Mouse (Mus musculus): Measurements from ENCODE around the gene Rpia.

Gene Rpia

DNA sequence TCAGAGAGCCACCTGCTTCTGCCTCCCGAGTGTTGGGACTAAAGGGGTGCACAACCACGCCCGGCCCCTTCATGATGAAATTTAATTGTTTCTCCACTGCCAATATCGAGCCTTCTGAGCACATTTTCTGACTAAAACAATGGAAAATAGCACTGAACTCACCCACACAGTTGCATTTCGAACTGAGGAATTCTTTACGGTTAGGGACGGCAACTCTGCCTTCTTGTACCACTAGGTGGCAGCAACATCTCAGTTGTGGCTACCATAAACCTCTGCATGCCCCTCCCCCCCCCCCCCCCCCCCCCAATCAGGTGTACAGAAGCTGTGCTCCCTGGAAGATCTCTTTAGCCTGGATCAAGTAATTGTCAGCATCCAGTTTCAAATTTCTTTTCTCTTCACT lies 13.2 kb upstream of the Rpia start:
- DNase-seq (ENCODE audit: low spot score in 2 of 2) = peak; percentile 62 to 73

DNA sequence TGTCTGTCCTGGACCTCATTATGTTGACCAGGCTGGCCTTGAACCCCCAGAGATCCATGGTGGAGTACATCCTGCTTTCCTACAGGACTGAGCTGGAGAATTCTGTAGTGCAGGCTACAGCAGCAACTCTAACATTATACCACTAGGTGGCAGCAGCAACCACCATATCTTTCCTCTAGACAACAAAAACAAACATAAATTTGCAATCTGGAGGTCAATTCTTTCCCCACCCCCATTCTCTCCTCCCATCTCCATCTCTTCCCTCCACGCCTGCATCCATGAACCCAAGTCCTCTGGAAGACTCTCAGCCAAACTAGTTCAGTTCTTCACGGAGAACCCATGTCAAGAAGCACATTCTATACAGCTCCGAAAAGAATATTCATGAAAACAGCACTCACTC lies 12.6 kb upstream of the Rpia start:
- peak; percentile 21 to 36 for DNase-seq (ENCODE audit: low spot score in 2 of 2)

DNA sequence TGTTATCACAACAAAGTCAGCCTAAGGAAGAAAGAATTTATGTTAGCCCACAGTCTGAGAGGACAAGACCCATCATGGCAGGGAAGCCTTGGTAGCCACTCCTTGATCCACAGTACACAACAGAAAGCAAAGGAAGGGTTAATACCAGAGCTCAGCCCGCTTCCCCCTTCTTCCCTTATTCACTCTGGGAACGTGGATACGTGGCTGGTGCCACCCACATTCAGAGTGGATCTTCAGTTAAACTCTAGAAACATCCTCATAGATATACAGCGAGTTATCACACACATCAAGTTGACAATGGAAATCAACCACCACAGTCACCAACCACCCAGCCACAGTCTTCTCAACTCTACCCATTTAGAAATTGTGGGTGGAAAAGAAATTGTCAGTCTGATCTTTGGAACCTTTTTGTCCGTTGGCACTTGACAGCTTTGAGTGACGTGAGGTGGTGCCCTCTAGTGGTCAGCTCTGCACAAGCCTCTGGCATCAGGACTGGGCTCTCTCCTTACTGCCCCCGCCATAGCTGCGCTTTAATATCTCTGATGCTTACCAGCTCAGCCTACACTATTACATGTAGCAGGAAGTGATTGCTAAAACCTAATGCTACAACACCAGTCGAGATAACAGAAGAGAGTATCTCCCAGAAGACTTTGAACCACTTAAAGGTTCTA lies 5.7 kb upstream of the Rpia start:
- peak in 1 of 2 experiments; percentile 26 for DNase-seq (ENCODE audit: low spot score in 2 of 2)

DNA sequence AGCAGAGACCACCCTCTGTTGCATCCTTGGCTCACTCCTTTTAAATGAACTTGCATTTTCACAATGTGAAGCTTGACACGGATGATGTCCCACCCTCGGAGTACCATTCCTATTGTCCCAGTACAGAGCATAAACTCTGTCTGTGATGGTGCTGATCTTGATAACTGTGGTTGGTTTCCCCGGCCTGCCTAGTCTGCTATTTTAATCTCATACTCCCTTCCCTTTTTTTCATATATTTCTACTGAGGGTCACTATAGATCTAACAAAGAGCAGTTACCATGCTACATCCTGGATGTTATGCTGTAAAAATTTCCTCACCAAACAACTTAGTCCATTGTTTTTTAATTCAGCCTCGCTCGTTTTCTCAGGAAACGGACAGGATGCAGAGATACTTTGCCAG lies 4.9 kb upstream of the Rpia start:
- DNase-seq (ENCODE audit: low spot score in 2 of 2) = no peak

DNA sequence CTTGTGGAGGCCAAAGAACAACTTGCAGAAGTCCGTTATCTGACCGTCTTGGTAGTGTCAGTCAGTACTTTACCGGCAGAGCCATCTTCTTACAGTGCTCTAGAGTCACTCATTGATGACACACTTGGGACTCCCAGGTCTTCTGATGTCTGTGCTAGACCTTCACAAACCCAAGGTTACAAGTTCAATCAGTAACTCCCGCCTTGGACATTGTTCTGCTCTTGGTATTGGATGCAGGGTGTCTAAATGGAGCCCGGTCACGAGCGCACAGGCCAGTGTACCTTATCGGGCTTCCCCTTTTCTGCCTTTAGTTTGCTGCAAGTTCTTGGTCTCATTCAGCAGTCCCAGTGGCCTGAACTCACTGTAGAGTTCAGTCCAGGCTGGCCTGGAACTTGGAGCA lies 612 bp upstream of the Rpia start:
- DNase-seq (ENCODE audit: low spot score in 2 of 2) = no peak

DNA sequence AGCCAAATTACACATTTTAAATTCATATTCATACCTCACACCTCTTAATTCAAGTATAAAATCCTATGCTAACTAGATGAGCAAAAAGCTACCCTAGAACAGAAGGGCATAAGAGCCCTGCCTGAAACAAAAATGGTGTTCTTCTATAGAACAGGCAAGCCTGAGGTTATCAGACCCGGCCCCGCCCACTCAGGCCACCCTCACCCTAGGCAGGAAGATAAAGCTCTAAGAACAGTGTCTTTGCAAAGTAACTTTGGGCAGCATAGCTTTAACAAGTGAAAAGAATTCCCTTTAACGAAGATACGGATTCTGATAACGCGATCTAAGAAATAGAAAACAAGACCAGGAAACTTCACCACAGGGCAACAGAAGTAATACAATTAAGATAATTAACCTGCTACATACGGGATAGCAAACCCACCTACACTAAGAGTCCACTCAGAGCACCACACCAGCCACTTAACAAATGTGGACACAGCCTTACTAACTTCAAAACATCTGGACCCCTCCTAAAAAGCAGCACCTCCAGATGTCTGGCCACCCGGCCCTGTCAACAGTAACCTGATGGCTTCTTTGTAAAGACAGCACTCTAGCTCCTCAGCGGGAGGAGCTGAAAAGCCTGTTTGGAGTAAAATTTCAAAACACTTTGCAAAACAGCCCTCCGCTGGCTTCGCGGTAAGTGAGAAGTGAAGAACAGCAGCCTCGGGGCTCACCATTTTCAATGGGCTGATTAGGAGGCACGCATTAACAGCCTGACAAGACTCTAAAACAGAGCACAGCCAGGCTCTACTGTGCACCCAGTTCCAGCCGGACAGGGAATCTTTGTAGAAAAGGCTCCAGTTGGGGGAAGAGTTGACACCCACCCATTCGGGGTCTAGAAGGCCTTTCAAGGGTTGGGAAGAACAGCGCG lies 925 bp downstream of the Rpia start:
- no peak for DNase-seq (ENCODE audit: low spot score in 2 of 2)

DNA sequence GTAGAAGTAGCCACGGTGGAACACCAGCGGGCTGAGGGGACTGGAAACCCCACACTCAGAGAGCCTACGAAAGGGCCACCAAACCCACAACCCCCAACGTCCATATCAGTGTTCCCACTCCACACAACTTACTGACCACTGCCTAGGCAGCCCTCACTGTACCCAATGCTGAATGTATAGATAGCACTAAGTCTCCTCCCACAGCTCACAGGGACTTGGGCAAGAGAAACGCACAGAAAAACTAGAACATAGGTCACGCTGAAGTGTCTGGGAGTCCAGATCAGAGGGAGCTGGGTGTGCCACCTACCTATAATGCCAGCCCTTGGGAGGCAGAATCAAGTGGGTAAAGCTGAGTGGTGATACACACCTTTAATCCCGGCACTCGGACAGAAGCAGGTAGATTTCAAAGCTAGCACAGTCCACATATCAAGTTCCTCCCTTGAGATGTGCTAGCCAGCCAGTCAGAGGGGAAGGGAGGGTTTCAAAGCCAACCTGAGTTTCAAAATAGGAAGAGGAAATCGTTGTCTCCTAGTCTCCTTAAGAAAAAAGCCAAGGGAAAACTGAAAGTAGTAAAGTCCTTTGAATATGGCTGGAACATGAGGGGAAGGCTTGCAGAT lies 1.9 kb downstream of the Rpia start:
- no peak for DNase-seq (ENCODE audit: low spot score in 2 of 2)

DNA sequence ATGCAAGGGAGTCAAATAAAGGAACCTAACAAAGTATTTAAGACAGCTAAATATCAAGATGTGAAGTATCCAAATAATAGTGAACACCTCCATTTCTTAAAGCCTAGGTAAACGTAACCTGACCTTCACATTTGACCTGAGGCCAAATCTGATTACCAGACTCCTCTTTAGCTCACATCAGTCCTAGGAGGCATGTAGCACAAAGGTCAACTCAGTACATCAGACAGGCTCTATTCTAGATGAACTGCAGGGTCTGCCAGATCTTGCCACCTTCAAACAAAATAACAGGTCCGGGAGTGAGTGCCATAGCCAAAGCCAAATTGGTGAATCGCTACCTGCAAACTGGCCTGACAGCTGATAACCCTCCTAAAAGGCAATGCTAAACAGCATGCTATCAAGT lies 2.9 kb downstream of the Rpia start:
- DNase-seq (ENCODE audit: low spot score in 2 of 2) = no peak

DNA sequence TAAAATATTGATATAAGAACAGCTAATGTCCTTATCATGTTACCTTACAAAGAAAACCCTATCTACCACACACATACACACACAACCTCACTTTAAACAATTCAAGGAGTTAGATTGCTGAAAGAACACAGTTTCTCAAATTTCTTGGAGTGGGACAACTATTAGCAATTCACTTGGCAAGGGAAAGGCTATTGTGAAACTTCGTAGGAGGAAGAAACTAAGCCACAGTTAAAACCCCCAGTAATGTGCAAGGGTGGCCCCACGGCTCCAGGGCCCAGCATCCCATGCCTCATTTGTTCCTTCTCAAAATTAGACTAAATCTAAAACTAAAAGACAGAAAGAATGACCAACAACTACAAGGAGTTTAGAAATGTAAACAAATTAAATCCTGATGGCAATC lies 4.5 kb downstream of the Rpia start:
- DNase-seq (ENCODE audit: low spot score in 2 of 2) = no peak

DNA sequence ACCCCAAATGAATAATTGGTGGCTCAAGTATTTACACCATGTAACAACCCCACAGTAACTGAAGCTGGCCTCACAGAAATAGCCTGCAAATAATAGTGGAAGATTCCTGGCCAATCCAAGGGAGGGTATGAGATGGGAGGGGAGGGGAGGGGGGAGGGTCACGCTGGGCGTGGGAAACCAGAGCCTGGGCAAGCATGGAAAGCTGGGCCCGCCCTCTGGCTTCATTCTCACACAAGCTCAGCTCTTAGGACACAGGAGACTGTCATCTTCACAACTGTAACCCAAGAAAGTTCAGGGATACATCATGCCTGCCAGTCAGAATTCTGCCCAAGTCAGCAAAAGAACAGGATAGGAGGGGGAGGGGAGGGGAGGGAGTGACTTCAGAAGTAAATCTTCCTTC lies 6.2 kb downstream of the Rpia start:
- DNase-seq (ENCODE audit: low spot score in 2 of 2) = no peak

DNA sequence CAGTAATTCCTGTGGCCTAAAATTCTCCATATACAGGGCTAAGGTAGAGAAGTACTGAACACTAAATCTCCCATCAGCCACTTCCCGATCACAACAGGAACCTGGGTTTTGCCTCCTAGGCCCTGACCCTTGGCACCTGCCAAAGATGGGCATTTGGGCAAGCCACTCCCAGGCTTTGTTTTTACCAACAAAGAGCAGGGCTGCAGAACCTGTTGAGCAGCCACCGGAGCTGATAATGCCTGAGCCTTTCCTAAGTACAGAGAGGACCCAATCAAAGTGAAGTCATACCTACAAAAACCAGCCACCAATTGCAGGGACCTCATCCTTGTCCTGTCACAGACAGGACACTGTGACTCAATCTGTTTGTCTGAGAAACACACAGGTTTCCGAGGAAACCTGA lies 7.2 kb downstream of the Rpia start:
- DNase-seq (ENCODE audit: low spot score in 2 of 2) = no peak

DNA sequence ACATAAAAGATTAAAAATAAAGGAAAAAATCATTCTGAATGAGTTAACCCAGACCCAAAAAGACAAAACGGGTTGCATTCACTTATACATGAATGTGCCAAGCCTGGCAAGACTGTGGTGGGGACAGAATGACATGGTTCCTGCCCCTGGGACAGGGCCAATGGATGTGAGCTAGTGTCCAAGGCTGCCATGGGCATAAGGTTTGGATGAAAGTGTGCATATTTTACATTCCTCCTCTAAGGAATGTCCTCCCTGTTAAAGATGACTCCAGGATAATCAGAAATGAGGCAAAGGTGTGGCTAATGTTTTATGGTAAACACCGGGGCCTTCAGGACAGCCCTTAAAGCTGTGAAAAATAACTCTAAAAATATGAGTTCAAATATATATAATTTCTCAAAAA lies 10.7 kb downstream of the Rpia start:
- no peak for DNase-seq (ENCODE audit: low spot score in 2 of 2)

DNA sequence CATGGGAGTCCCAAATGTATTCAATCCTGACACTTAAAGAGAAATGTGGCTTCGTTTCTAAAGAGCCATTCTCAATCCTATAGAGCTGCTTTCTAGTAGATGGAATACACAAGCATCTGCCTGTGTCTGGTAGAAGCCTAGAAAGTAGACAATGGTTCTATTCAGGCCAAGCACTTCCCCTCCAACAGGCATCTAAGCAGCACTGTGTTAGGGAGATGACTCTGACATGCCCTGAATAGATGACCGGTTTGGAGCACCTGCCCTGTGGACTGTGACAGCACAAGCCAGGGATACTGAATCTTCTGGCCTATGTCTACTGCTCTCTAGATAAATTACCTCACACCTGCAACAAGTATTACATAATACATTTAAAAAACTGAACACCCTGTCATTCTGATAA lies 17.7 kb downstream of the Rpia start:
- no peak for DNase-seq (ENCODE audit: low spot score in 2 of 2)

DNA sequence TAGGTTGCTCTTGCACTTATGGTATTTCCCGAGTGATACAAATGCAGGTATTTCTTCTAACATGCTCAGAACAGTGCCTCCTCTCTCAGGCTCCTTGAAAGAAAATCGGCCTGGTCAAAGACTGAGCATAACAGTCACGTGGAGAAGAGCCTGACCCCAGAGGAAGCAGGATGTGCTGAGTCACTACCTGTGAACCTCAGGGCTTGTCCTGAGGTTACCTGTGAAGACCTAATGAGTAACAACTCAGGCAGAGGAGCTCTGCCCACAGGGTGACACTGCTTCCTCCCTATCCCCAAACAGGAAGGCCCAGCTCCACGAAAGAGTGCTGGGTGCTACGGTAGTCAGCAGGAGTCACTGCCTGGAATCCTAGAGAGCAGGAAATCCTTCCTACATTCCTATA lies 18.3 kb downstream of the Rpia start:
- DNase-seq (ENCODE audit: low spot score in 2 of 2) = no peak

DNA sequence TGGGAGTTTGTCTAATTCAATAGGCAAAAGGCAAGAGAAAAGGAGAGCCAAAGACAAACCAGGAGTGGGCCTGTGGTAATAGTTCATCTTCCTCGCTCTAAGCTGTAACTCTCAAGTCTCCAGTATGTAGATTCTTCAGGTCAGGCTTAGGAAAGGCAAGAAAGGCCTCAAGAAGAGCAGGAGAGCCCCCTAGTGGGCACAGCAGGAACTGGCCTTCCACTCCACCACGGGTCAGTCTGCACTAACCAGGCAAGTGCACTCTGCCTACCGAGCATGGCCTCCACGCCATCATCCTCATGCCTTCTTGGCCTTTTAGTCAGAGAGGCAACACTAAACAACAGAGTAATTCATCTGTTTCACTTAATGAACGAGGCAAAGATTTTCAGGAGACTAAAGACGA lies 23.3 kb downstream of the Rpia start:
- peak; percentile 74 to 89 for DNase-seq (ENCODE audit: low spot score in 2 of 2)

DNA sequence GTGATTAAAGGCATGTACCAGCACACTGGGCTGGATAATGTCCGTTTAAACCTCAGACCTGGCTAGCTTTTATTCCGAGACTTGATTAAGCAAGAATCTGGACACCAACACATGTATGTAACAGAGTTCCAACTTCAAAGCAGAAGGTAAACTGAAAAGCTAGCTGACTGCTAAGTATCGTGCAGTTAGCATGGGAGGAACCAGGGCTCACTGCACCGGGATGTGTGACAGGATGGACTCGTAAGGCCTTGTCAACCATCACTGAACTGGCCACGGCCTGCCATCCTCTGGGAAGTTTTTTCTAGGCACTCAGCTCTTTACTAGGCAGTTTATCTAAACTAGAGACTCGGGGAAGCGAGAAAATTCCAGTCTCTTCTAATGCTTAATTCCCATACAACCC lies 27.0 kb downstream of the Rpia start:
- DNase-seq (ENCODE audit: low spot score in 2 of 2) = no peak

DNA sequence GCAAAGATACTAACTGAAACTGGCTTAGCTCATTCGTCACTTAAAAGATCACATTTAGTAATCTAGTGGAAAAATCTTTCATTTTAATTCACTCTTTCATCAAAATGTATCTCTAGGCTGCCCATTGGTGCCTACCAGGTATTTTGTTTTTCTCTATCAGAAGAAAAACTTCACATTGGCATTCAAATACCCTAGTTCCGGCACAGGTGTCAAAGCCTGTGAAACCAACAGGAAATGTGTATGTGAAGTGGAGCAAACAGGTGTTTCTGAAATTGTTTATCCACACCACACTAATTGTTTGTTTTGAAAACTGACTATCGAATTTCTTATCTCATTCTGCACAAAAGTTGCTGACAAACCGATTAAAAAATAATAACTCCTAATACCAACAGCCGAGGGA lies 27.5 kb downstream of the Rpia start:
- DNase-seq (ENCODE audit: low spot score in 2 of 2) = no peak

DNA sequence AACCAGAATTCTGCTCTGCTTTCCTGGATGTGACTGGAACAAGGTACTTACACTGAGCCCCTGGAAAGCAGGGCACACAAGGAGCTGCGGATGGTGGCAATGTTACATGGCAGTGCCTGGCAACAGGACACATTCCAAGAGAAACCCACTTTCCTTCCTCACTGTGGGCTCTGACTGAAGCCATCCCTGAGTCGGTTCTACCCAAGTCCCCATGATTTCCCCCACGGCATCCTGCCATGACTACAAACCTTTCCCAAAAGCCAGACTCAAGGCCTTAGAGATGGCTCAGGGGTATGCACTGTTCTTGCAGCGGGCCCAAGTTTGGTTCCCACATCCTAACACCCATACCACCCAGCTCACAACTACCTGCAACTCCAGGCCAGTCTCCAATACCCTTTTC lies 28.2 kb downstream of the Rpia start:
- DNase-seq (ENCODE audit: low spot score in 2 of 2) = no peak

DNA sequence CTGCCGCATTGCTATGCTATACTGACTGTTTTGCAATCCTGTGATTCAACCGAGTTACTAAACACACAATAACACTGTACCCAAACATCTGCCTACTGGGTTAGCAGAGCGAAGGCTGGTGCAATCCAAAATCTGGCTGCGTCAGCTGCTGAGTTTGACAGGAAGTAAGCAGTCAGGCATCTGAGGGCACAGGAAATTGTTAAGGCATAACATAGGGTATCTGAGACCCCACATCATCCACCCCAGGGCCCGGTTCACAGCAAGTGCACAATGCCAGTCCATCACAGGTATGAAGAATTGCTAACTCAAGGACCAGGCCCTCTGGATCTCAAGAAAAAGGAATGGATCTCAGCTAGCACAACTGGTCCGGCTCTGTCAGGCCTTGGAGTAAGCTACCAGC lies 29.4 kb downstream of the Rpia start:
- no peak for DNase-seq (ENCODE audit: low spot score in 2 of 2)

DNA sequence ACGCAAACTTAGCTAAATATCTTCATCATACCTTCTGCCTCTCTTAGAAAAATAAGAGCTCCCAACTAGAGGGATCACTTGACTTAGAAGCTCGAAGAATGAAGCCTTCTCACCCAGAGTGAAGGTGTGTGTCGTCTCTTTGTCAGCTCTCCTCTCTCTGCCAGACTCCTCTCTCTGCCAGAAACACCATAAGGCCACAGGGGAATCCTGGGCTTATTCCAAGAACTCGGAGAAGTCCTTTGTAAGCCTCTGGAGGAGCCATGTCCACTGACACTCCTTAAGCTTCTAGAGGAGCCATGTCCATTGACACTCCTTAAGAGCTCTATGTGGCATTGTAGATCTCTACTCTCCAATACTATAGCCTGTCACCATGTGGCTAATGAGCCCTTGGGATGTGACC lies 31.1 kb downstream of the Rpia start:
- DNase-seq (ENCODE audit: low spot score in 2 of 2) = no peak

DNA sequence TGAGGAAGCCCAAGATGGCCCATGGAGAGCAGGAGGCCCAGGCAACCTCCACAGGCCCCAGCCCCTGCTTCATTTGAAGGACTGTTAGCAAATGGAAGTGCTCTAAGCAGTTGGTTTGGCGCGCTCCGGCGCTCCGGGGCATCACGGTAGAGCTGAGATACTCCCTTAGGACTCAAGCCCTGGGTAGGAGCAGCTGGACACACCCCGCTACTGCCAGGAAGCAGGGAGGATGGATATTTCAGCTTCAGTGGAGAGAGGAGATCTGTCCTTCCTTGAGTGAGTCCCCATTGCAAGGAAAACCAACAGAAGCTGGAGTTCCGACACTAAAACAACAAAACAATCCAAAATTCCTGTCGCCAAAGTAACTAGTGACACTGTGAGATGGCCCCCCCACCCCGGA lies 37.2 kb downstream of the Rpia start:
- no peak for DNase-seq (ENCODE audit: low spot score in 2 of 2)

DNA sequence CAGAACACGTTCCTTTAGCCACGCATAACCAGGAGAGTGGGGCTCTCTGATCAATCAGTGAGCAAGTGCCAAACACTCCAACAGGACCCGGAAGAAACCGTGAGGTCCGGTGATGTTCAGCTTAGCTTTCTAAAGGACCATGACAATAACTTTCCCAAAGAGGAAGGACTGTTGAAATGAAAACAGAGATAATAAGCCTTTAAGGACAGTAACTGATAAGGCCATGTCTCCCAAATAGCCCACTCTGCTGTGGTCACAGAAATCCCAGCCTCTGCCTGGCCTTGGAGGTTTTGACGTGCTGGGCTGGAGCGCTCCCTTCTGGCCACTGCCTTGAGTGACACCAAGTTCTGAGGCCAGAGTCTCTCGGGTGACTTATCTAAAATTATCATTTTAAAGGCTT lies 39.7 kb downstream of the Rpia start:
- no peak for DNase-seq (ENCODE audit: low spot score in 2 of 2)

DNA sequence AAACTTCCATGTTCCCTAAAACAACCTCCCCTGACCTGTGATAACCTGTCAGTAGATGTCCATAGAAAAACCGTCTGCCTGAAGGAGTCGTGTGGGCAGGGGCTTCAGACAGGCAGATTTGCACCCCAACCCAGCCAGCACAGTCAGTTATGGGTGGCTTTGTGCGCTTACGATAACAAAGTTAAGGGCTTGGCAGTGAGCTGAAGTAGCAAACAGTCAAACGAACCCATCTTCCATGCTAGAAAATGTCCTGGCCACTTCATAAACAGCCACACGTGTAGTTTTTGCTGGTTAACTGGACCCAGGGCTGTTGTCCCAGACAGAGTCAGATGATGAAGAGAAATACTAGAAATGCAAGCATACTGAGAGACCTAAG lies 40.1 kb downstream of the Rpia start:
- no peak for DNase-seq (ENCODE audit: low spot score in 2 of 2)
